Mouse (Mus musculus) thymus, postnatal 10 days (tissue): ENCODE results near the gene Trmt44.

Experiments used
- DNase-seq, 2 experiments: peaks; one replicate each; pipeline ENCODE4 v3.0.0; 2021; ENCODE audit warnings: low spot score in 2 of 2

Trmt44 gene

DNA sequence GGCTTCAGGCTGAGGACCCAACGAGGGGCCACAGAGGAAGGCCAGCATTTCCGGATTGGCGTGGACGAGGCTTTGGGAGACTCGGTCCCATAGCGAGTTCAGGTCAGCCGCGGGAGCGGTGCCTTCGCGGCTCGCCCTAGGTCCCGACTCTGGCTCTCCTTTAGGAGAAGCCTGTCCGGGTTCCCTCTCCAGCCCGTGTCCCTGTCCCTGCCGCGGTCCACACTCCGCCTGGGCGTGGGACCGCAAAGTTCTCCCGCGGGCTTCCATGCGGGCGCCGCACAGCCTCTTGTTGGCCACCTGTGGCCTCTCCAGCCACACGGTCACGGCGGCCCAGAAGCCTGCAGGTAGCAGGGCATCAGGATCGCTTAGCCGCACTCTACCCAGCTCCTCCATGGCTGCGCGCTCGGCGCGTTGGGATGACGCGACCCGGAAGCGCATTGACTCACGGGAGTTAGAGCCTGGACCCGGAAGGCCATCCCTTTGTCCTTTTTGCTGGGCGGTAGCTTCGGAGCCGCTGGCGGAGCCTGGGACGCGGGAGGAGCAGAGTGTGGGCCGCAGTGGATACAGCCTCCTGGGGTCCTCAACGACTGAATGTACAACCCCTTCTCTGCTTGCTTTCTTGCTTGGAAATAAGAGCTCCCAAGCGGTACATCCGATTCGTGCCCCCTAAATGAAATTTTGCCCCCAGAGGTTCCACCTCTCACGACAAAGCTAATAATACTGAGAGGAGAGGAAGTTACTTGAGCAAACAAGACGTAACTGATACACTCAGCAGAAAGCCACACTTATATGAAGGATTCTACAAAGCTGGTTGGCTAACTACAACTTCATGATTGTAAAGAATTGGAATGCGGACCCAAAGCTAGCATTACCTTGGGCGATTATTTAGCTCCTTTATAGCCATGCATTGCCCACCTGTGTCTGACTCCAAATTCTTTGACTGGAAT is at the start of gene Trmt44:
Trmt44 (minus strand) TSS at position 418 of the 947 bp plus-strand sequence.
- DNase-seq = peak; percentile 79 to 83

DNA sequence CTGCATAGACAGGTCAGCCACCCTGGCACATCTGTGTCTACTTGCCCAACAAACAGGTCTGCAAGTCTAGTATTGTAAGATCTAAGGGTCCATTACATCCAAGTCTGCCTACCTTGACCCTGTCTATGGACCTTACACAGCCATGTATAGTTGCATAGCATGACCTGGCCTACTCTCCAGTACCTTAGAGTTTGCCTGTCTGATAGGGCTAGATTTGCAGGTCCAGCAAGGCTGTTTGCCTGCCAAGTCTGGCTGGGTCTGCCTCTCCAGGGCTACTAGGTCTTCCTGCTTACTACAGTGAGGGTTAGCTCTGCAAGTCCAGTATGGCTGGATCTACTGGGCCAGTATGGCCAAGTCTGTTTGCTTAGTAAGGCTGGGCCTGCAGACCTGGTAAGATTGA is 49.0 kb upstream of the Trmt44 start:
- DNase-seq = no peak

- DNase-seq = no peak
These were observed 46.2 kb upstream of the Trmt44 start for GRCm38 (mm10) chr5:35621114-35621513.

DNA sequence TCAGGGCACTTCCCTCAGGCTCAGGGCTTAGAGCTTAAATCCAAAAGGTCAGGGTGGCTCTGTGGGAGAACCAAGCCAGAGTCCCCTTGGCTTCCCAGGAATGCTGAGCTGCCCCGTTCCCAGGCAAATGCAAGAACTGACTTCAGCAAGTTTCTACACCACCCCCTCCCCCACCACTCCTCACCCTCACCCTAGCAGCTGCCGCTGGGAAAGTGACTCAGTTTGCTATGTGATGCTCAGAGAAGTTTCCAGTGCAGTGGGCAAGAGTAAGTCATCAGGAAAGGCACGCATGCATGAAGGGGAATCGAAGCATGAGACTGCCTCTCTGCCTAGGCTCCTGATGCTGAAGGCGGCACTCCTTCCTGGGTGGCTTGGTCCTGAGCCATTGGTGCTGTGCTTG is 42.1 kb upstream of the Trmt44 start:
- DNase-seq = no peak

GRCm38 (mm10) chr5:35612722-35613121 is 37.9 kb upstream of the Trmt44 start:
- no peak for DNase-seq

DNA sequence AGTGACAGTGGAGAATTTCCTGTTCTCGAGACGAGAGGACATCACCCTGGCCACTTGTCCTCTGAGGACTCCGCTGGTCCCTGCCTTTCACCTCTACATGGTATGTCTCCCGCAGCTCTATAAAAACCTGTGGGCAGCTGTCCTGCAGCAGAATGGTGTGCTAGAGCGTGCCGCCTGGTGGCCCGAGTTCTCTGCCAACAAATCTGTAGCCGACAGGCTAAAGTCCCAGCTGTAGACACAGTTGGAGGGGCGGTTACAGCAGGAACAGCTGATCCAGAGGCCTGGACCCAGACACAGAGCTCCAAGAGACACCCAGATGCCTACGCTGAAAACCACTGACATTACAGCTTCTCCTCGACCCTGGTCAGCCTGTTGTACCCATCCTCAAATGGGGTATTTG is 37.0 kb upstream of the Trmt44 start:
- no peak for DNase-seq

GRCm38 (mm10) chr5:35611170-35611569 is 36.3 kb upstream of the Trmt44 start:
- DNase-seq = no peak

- no peak for DNase-seq
These were observed 35.5 kb upstream of the Trmt44 start for GRCm38 (mm10) chr5:35610381-35610780.

- no peak for DNase-seq
These were observed 35.1 kb upstream of the Trmt44 start for GRCm38 (mm10) chr5:35609971-35610370.

DNA sequence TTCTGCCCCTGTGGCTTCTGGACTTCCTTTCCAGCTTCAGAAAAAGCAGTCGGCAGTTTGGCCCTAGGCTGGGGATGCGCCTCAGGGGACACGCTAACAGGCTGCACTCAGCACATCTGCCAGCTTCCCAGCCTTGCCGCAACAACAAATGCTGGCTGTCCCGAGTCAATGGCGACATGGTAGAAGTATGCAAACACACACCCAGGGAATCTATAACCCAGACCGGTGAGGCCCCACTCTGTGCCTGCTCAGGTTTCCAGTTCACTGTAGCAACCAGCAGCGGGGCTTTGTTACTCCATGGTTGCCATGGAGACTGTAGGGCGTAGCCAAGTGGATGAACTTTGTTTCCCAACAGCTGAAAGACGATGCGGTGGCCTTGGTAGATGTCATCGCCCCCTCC is 34.5 kb upstream of the Trmt44 start:
- DNase-seq = no peak

- no peak for DNase-seq
These were observed 33.7 kb upstream of the Trmt44 start for GRCm38 (mm10) chr5:35608559-35608958.

GRCm38 (mm10) chr5:35607784-35608183 is 32.9 kb upstream of the Trmt44 start:
- no peak for DNase-seq

- DNase-seq = no peak
These were observed 31.9 kb upstream of the Trmt44 start for GRCm38 (mm10) chr5:35606800-35607199.

GRCm38 (mm10) chr5:35605355-35605754 is 30.5 kb upstream of the Trmt44 start:
- DNase-seq = no peak

GRCm38 (mm10) chr5:35601526-35601925 is 26.7 kb upstream of the Trmt44 start:
- no peak for DNase-seq

DNA sequence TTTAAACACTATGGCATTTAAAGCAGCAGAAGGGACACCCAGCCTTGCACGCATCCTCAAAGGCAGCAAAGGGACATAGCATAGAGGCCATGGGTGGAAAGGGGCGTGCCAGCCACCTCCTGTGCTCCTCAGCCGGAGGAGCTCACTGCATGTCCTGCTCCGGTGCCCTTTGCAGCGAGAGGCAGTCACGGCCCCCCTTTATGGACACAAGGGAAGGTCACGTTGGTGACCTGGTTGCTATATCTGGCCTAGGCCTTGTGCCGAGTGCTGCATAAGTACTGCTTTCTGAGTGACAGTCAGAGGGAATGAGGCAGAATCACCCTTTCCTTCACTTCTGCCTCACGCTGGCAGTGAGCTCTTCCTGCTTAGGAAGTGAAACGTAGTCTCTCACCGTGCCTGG is 25.4 kb upstream of the Trmt44 start:
- DNase-seq = no peak

DNA sequence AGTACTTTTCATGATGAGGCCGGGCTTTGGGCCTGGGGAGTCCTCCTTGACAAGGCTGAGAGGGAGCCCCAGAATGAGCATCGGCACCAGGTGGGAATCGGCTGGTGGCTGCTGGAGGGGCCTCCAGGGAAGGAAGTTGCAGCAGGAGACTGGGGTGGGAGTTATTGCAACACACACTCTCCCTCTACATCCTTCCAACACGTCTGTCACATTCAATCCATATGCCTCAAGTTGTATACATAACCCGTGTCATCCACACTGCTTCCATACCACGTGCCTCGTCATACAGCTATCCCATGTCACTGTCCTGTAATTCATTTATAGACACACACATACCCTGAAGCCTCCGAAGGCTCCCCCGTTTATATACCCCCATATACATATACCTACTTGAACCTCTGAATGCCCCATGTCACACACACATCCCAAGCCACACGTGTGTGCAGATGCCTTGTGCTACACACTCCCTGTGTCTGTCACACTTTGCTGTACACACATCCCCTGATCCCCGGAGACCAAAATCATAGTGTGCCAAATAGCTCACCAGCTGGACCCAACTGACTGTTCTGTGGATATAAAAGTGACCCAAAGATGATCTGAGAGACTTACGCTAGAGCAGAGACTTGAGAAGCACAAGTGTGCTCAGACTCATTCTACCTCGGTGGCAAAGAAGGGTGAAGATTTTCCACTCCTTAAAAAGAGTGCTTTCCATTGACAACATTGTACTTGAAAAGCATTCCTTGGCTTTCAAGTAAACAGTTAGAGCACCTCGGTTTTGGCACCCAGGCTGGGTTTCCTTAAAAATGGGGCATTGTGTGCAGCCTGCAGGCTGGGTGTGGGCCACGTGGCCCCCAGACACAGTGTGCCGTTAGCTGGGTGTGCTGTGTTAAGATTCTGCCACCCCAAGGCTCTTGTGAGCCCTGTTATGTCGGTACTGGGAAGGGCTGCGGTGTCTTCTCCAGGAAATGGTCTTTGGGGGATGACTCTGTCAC is 21.6 kb upstream of the Trmt44 start:
- no peak for DNase-seq

GRCm38 (mm10) chr5:35595706-35596105 is 20.8 kb upstream of the Trmt44 start:
- peak; percentile 27 to 64 for DNase-seq

DNA sequence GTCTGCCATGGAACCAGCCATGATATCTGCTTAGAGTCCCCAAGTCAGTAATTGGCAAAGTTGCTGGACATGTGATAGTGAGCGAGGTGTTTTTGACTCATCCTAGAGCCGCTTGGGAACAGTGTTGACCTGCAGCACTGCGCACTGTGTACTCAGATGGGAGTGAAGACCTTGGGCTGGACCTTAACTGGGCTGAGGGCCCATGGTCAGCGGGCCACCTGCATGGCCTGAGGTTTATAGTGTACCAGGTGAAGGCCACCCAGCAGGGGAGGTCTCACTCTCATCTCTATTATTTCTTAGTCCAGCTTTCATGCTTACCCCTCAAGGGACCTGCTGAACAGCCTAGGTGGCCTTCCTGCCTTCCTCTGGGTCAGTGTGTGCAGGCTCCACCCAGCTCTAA is 19.9 kb upstream of the Trmt44 start:
- no peak for DNase-seq

DNA sequence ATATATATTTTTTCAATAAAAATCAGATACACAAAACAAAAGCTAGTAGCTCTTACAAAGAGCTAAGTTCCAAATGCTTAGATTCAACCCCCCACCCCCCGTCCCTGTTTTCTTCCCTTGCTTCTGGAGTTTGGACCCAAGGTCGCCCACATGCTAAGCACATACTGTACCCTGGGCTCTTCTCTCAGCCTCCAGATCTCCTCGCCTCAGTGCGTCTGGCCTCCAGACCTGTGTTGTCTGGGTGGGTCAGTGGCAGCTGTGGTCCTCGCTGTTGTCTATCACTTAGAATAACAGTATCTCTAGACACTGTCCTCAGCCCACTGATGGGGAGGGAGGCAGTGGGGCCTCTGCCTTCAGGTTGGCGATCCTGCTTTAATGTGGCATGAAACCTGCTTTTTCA is 18.4 kb upstream of the Trmt44 start:
- no peak for DNase-seq

DNA sequence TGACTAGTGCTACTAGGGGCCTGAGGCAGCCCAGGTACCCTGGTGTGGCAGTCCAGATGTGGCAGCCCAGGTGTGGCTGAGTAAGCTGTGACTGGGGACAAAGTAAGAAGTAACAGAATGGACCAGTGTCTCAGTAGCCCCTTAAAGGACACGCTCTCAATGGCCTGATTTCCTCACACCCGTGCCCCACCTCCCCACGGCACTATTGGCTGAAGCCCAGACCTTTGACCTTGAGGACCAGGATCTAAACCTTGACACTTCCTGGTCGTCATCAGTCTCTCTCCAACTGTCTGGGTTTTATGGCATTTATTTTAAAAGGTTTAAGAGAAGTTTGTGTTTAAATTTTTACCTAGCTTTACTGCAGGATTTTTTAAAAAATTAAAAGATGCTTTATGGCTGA is 18.0 kb upstream of the Trmt44 start:
- no peak for DNase-seq

GRCm38 (mm10) chr5:35592081-35592736 is 17.3 kb upstream of the Trmt44 start:
- DNase-seq = no peak
